Mouse (Mus musculus) kidney, postnatal 14 days (tissue): ENCODE results near the gene Med26.

Experiments used
- DNase-seq: peaks from one replicate; pipeline ENCODE4 v3.0.0; 2022; ENCODE audit warnings: mixed read lengths

The Med26 gene

DNA sequence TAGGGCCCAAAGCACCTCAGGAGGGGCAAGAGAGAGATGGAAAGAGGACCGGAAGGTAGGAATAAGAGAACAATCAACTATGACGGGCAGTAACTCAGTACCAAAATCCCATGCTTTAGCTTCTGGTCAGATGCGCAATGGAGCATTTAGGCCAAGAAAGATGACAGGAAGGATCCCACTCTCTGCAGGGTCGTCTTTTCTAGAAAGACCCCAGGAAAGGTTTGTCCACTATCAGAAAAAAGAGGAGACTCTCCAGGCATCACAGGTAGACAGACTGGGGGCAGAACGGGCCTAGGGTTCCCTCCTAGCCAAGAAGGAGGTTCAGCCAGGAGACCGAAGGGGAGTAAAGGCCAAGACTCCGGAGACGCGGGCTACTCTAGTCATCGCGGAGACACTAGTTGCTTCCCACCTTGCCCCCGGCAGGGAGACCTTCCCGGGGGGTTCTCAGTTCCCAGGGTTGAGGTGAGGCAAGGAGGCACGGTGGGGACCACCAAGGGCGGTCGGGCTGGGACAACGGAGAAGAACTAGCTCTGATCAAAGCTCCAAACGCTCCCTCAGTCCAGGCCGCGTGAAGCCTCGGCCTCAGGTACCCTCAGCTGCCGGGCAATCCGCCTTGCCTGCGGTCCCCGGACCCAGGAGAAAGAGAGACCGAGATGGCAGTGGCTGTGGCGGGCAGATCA lies 808 bp downstream of the Med26 start:
- DNase-seq = peak; percentile 15

DNA sequence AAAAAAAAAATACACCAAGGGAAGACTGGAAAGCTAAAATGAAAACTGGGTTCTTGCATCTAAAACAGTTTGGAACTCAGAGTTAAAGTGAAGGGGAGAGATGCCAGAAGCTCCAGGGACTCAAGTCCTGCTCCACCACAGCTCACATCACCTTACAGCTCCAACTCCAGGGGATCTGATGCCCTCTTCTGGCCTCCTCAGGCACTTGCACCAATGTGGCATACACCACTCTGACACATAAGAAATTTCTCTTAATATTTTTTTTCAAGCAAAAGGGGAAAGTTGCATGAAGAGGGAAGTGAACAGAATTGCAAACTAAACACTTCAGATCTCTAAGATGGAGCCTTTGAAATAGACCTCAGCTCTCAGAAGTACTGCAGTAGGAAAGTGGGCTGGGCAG lies 8.8 kb downstream of the Med26 start:
- no peak for DNase-seq

DNA sequence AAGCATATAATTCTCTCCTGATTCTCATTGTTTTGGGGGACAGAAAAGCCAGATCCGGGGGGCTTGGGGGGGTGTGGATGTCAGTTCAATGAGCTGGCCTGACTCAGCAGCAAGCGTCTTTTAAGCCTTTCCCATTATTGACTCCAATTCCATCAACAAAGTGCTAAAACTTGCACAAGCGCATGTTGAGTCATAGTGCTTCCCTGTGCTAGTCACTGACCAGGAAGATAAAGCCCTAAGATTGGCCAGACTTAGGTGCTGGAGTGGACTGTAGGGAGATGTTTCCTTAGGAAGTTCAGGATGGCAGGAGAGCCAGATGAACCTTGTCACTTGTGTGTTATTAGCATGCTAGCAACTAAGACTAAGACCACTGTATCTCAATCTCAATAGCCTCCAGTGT lies 13.2 kb downstream of the Med26 start:
- DNase-seq = no peak

DNA sequence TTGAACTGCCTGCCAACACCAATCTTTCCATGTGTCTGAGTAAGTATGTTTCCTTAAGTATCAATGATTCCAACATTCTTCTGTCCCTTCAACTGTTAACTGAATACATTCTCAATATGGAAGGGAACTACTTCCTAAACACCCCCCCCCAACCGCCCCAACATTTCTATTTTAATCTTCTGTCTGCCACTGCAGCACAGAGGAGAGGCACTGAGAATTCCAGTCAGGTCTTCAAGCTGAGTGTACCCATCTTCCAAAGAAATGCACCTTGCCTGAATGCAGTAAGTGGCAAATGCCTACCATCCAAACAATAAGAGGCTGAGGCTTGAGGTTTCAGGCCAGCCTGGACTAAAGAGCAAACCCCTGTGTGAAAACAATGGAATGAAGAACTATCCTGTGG lies 16.0 kb downstream of the Med26 start:
- DNase-seq = no peak

DNA sequence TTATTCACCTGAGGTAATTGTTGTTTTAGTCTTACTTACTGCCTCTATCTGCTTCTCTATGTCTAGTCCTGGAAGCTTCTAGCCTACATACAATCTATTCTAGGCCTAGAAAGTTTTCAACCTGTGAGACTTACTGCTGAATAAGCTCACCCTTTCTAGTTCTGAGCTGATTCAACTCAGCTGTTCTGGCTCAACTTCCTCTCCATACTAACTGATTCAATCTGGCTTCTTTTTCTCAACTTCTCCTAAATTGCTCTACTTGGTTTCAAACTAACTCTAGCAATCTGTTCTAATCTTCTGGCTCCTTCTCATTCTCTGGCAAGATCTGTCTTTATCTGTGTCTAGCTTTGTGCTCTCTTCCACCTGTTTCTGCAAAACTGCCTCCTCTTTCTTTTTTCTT lies 26.2 kb downstream of the Med26 start:
- DNase-seq = no peak

DNA sequence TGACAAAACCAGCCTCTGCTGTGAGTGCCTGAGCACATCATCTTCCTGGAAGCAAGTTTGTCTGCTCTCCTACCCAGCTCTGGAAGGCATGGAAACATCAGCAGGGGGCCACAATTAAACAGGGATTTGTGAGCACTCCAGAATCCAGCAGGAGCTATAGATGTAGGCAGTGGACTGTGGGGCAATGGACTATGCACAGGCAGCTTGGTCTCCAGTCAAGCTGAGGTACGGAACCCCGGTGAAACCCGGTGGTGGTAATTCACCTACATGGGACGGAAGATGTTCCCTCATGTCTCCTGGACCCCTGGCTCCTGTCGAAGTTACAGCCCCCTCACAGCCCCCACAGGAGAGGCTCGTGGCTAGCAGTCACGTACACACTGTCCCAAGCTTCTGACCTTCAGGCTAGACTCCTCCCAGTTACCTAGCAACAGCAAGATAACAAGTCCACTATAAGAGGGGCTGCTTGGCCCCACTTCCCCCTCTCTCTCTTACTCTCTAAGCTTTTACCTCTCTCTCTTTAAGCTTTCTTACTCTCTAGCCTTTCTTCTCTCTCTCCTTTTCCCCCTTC lies 30.6 kb downstream of the Med26 start:
- no peak for DNase-seq

DNA sequence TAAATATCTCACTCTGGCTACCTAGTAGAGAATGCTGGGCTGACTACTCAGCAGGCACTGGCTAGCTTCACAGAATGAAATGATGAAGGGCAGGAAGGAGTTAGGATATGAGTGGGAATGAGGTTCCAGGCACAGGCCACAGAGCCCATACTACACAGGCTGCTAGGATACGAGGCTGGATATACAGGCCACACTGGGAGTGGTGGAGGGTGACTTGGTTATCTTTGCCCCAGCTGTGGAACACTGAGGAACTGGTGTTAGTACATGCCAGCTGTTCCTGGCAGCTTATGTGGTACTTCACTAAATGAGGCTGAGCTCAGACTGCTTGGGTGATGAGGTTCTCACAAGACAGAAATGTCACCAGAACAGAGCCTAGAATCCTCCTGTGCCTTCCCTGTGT lies 34.9 kb downstream of the Med26 start:
- no peak for DNase-seq

DNA sequence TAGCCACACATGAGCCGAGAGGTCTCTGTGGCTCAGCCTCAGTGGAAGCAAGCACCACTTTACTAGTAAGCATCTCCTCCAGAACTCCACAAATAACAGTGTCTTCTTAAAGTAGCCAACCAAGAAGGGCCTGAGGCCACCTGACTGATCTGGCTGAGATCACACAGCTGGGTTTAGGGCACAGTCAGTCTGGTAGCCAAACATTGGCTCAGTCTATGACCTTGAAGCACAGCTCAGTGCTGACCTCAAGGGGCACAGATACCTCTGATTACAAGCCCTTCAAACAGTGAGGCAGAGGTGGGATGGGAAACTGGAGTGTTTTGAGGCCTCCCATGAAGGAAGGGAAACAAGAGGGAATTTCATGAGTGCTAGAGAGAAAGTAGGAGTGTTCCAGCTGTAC lies 35.4 kb downstream of the Med26 start:
- no peak for DNase-seq

DNA sequence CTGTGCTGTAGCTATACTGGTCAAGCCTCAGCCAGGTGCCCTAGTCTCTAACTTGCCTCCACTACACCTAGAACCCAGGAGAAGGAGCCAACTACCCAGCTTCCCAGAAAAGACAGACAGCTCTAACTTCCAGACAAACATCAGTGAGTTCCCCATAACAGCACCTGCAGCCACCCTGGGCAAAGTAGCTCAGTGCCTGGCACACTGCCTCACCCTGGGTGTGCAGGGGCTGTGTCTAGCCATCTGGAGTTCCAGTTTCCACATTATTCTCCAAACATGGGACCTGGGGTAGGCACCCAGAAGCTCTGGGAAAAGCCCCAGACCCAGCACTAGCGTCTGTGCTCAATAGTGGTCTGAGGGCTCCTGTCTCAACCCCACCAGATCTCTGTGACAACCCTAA lies 40.6 kb downstream of the Med26 start:
- no peak for DNase-seq

DNA sequence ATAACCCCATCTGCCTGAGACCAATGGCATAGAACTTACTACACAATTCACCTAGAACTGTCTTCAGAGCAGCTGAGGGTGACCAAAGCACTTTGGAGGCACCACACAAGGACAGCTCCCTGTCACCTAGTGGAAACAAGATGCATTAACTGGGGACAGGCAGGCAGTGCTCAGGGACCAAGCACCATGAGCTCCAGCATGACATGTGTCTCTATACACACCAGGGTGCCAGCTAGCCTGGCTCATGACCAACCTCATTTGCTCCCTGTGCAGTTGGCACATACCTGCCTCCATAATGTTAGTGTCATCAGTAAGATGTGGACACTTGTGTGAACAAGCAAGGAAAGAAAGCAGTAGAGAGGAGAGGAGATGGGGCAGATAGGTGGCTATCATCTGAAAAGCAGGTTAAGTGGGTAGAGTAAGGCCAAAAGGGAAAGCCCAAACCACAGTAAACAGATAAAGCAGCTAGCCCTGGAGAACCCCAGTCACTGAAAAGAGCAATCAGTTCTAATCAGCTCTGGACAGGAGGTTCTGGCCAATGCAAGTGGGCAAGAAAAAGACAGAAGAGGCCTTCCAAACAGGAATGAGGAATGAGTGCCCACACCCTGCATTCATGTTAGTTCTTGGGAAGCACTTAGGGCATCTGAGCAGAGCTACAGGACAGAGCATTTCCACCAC lies 43.3 kb downstream of the Med26 start:
- no peak for DNase-seq

DNA sequence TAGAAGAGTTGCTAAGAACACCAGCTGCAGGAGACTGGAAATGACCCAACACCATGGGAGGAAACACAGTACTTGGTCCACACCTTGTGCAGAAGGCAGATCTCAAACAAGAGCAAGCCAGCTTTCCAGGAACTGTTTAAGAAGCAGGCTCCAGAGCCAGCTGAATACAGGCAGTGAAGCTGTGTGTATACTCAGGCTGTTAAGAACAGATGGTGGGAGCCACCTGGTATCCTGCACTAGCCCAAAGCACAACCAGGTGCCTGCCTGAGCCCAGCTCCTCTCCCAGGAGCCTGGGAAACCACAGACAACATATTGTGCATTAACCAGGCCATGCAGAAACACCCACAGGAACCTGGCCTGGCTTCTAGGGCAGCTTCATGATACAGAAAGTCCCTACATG lies 43.9 kb downstream of the Med26 start:
- no peak for DNase-seq

DNA sequence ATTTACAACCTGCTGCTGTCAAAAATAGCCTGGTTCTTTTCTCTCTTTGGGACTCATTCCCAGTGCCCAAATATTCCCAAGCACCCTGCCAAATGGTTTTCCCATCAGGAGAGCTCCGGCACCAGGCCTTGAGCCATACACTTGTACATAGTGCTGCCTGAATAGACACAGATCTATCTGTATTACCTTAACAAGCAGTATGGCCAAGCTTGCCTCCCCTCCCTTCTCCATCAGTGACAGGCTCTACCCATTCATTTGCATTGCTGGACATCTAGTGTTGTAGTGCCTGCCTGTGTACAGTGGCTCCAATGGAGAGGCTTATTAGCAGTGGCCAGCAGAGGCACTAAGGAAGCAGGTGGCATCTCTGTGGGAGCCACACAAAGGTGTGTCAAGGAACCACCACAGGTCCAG lies 47.5 kb downstream of the Med26 start:
- no peak for DNase-seq

DNA sequence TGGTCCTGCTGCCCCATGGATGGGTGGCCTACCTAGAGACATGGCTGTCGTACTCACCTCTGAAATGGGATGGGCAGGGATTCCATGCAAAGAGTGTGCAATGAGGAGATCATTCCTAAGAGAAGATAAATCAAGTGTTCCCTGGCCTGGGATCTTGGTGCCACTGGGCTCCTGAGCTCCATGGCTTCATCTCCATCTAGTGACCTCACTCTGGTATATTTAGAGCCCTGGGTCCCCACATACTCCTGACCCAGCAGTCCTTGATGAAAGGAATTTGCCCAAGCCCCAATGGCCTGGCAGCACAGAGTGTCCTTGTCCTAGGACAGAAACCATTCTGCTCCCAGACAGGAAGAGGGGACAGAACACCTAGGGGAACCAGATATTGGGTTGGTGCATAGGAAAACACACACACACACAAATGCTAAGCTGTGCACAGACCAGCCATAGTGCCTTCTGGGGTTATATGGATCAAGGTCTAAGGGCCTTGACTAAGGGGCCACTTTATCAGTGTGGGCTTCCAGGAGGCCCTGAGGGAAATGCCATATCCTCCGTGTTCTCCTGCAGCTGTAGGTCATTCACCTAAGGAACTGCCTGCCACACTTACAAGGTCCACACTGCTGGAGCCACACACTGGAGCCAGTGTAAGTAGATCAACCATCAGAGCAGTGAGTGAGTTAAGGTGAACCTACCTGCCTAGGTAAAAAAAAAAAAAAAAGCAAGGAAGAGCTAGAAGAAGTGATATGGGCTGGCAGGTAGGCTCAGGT lies 48.4 kb downstream of the Med26 start:
- no peak for DNase-seq

DNA sequence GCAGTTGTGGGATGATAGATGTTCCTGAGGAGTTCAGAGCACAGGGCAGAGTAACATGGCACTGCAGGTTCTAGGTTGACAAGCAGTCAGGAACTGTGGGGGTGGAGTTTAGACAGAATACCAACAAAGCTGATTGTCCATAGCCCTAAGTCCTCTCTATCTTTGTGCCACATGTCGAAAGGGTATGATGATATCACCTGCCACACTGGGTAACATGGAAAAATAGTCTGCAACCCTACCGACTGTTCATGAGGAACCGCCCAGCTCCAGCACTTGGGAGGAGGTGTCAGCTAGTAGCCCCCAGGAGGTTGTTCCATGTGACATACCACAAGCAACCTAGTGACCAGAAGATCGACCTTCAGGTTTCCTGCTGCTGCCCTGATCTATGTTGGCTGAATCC lies 49.5 kb downstream of the Med26 start:
- no peak for DNase-seq

DNA sequence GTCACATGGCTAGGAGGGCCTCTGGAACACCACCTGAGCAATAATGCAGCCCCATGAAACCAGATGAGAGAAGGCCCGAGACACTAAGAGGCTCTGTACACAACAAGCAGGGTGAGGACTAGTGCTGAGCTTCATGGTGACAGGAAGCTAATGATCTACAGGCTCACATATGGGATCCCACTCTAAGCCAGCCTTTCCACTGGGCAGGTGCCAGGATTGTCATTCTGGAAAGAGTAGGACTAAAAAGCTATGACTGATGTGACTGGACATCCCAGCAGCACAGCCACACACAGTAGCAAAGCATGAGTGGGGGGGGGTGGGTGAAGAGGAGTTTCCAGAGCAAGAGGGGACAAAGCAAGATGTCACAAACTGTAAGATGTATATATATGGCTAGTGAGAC lies 50.2 kb downstream of the Med26 start:
- no peak for DNase-seq

DNA sequence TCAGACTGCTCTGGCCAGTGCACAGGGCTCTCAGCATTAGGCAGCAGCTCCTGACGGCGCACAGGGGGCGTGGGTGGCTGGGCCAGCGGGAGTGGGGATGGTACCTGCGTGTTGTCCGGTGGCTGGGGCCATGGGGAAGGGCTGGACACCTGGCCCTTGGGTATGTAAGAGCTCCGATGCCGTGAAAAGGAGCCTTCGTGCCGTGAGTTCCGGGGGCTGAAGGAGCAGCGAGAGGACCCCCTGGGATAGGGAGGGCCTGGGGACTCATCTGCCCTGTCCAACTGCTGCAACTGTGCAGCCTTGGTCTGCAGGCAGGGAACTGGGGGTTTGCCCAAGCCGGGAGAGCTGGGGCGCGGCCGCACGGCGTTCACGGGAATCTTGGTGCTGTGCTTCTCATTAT lies 51.9 kb downstream of the Med26 start:
- no peak for DNase-seq

DNA sequence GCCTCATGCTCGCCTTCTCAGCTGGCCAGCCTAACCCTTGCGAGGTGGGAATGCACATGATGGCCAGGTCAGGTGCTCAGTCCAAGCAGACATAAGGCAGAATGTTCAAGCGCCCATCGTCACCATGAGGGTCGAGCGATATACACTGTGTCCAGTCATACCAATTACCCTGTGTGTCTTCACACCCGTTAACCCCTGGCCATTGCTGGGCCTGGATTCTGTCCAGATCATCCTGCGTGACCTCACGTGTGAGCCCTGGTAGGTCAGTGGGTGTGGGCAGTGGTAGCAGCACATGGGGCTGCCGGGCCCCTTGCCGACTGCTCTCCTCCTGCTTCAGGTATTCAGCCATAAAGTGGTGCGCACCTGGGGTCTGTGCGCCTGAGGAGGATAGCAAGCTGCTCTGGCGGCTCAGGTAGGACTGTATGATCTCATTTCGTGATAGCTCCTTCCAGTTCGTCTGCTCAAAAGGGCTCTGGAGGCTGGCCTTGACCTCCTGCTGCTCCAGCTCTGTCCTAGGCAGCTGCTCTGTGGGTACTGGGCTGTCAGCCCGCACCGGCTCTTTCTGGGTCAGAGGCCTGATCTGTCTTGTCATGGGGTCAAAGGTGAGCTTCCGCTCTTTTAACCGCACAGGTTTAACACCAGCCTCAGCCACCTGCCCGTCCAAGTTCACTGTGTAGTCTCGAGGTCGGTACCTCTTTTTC lies 52.5 kb downstream of the Med26 start:
- DNase-seq = no peak

DNA sequence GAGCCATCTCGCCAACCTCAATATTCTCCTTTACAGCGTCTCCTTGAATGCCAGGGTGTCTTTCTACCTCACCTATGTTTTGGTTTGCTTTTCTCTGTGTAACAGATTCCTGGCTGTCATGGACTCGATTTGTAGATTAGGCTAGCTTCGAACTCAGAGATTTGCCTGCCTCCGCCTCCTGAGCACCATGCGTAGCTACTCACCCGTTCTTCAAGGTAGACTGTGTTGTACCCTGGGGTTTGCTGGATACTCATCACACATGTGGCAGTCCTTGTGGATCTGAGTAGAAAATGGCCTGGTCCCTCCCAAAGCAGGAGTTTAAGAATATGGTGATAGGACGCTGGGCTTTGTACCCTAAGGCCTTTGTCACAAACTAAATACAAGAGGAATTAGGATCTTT lies 54.7 kb downstream of the Med26 start:
- no peak for DNase-seq

DNA sequence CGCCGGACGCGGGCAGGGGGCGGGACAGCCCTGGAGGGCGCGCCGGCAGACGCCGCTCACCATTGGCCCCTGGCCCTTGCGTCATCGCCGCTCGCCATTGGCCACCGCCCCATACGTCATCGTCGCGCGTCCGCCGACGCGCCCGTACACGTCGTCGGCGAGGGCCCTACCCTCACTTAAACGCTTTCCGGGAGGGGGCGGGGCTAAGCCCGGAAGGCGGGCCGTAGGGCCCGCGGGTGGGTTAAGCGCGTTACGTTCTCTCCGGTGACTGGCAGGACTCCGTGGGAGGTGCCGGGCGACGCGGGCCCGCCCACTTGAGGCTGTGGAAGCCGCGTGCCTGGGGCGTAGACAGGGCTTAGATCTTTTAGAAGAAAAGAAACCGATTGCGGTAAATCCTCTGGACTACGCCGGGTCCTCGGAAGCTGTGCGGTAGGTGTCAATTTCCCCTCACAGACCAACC lies 55.4 kb downstream of the Med26 start:
- peak; percentile 100 for DNase-seq

DNA sequence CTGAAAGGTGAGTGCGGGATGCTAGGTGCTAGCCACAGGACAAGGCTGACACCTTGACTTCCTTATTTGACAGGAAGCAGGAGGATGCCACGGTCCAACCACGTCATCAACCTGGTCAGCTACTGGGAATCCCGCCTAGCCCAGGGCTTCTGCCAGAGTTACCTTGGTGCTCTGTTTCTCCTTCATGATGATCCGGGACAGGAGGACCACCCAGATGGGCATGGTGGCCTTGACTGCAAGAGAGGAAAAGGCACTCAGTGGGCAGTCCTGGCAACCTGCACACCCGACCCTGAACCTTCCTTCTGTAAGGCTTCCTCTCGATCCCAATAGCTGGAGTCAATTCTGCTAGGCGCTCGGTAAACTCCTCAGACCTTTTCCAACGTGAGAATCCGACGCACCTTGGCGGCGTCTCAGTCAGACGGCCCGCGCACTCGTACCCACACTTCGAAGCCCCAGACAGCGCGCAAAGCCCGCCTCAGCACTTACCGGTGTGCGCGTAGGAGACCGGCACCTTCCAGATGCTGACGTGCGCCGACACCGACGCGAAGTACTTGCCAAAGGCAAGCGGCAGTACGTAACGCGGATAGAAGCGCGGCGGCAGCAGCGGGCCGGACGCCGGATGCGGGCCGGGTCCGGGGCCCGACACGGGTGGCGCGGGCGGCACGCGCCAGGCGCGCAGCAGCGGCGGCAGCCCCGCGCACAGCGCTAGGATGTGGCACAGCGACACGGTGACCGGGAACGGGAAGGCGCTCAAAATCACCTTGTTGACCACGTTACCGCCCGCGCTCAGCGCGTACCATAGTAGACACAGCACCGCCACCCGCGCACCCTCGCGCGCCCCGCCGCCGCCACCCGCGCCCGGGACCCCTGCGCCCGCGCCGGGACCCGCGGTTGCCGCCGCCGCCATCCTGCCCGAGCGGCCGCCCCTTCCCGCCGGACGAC lies 56.1 kb downstream of the Med26 start, which contains the start of gene Slc35e1:
Gene Slc35e1, minus strand, starts transcription at position 935 of the 942 bp plus-strand sequence.
- DNase-seq = peak; percentile 27

DNA sequence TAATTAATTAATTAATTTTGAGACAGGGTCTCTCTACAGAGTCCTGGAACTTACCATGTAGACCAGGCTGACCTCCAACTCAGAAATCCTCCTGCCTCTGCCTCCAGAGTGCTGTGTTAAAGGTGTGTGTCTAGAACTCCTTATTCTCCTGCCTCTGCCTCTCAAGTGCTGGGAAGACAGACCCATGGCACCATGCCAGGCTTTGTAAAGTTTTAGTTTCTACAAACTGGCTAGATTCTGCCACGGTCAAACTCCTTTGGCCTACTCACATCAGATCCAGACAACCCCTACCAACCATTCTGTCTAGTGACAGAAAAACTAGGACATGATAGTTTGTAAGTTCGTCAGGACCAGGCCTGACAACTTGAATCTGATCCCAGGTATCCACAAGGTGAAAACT lies 57.1 kb downstream of the Med26 start:
- peak; percentile 24 for DNase-seq

DNA sequence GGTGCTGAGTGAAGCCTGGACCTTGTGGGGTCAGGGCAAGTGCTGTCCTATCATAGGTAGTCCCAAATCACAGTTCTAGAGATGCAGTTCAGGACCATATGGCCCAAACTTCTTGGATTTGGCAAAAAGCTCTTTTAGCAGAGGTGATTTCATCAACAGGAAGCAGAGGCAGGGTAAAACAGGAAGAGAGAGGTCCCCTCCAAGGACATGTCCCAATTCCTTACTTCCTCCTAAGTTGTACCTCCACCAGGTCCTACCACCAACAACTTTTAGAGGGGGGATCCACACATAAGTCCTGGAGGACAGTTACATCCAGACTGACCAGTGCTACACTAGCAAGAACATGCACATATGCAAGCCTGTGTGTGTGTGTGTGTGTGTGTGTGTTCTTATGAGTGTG lies 61.1 kb downstream of the Med26 start:
- no peak for DNase-seq
